Mouse (Mus musculus) C2C12 (cell line): ENCODE measurements around the gene Gfra1.

Experiments used
- CEBPB ChIP-seq: IDR thresholded peaks from one replicate; pipeline ENCODE4 v1.6.1; 2011; ENCODE audit warnings: low read depth, mild to moderate bottlenecking, control low read depth, moderate library complexity
- CTCF ChIP-seq: IDR thresholded peaks from one replicate; pipeline ENCODE4 v1.5.1; 2011; ENCODE audit not compliant: control insufficient read depth, insufficient read depth, insufficient read length
- MAX ChIP-seq: IDR thresholded peaks from one replicate; pipeline ENCODE4 v1.6.1; 2011; ENCODE audit warnings: mild to moderate bottlenecking, control low read depth
- MYOG ChIP-seq: IDR thresholded peaks from one replicate; pipeline ENCODE4 v1.6.1; 2011; ENCODE audit not compliant: control insufficient read depth, insufficient read length; ENCODE audit errors: extremely low read depth
- USF1 ChIP-seq: IDR thresholded peaks from one replicate; pipeline ENCODE4 v1.6.1; 2011; ENCODE audit warnings: low read depth, mild to moderate bottlenecking, control low read depth, moderate library complexity

- TF ChIP-seq CTCF (no peak), USF1 (no peak), MYOG (no peak), MAX (no peak), CEBPB (no peak)
These were observed 14.5 kb downstream of the Gfra1 start for GRCm38 (mm10) chr19:58441246-58441645.
